ENCODE assay signal across 27 mouse cellular contexts in genomic region chr13:47154866-47155265, GRCm38 (mm10). TPM values are rescaled to one million over a fixed set of nuclear protein-coding genes. Genes with fewer than 3 reads are reported as not detected.
DNase-seq lines count a peak whose midpoint lies in the region; ATAC-seq and TF ChIP-seq lines count a peak whose summit lies in the region.
"Had no signal": no experiment of that assay in that cellular context is flagged by ENCODE, and none has a peak within 500 bp of the region (broad histone marks: within the 10 kb centered on the region; RNA-seq: fewer than 3 reads in every experiment).

No protein-coding gene starts in this region.

- DNase-seq in heart, adult 8-10 months (ENCODE audit: low spot score): peak; percentile 12
- no peak for DNase-seq in heart, embryonic 10.5 days (ENCODE audit: low spot score)
- no peak for DNase-seq in midbrain, embryonic 10.5 days (ENCODE audit: low spot score)
- no peak for DNase-seq in midbrain, embryonic 14.5 days
- DNase-seq in right cerebral cortex, postnatal 14 days: no peak
- no peak for DNase-seq in thymus, adult 2 months
- DNase-seq: adrenal gland, postnatal 10 days; B cell, adult 2 months; cerebellum, adult 8-10 months; cerebellum, postnatal 36 days; embryo, embryonic 11 days; forebrain, postnatal 0 days; heart, postnatal 14 days; kidney, adult 18-20 months; lung, adult 18-20 months; lung, postnatal 10 days; thymus, postnatal 36 days had no signal

- H3K9ac ChIP-seq in midbrain, embryonic 14.5 days (replicated peaks; ENCODE audit: low read length): no peak overlapping the region
- no peak overlapping the region for H3K9ac ChIP-seq in limb, embryonic 15.5 days
- H3K9ac ChIP-seq: embryonic facial prominence, embryonic 15.5 days; forebrain, postnatal 0 days; heart, embryonic 12.5 days; hindbrain, embryonic 13.5 days; stomach, embryonic 15.5 days had no signal

- no peak overlapping the region for H3K27ac ChIP-seq in heart, embryonic 10.5 days
- H3K27ac ChIP-seq in midbrain, embryonic 10.5 days (replicated peaks): peak overlapping the region; percentile 50; the same call in 1 of the 2 replicates
- no peak overlapping the region for H3K27ac ChIP-seq in midbrain, embryonic 14.5 days (replicated peaks; ENCODE audit: low read depth, low read length)
- 0 out of 2 replicates have a peak overlapping the region, but pooled peaks have one; percentile 22 for H3K27ac ChIP-seq in limb, embryonic 15.5 days
- H3K27ac ChIP-seq in thymus, adult 2 months (ENCODE audit: control insufficient read depth, insufficient read depth, low read length): no peak overlapping the region
- H3K27ac ChIP-seq: embryonic facial prominence, embryonic 15.5 days; hindbrain, embryonic 13.5 days; stomach, embryonic 15.5 days had no signal

- TF ChIP-seq POLR2A in thymus, adult 2 months (IDR thresholded peaks at IDR 0.05; ENCODE audit: control insufficient read depth, extremely low read depth, insufficient read depth, low read length, poor library complexity): no peak

- H3K36me3 ChIP-seq in heart, embryonic 10.5 days: no peaks in the 10 kb centered on the region
- no peaks in the 10 kb centered on the region for H3K36me3 ChIP-seq in midbrain, embryonic 10.5 days
- no peaks in the 10 kb centered on the region for H3K36me3 ChIP-seq in midbrain, embryonic 14.5 days (ENCODE audit: control insufficient read depth, insufficient read depth, low read length)
- no peaks in the 10 kb centered on the region for H3K36me3 ChIP-seq in limb, embryonic 15.5 days
- no peaks in the 10 kb centered on the region for H3K36me3 ChIP-seq in thymus, adult 2 months (ENCODE audit: control insufficient read depth, insufficient read depth, low read length)
- H3K36me3 ChIP-seq: embryonic facial prominence, embryonic 15.5 days; heart, embryonic 12.5 days; hindbrain, embryonic 13.5 days; stomach, embryonic 15.5 days had no signal

- WGBS in heart, embryonic 10.5 days: 86% methylated on average over 4 of the region's 4 CpGs
- WGBS in midbrain, embryonic 10.5 days: 78% methylated on average over 4 of the region's 4 CpGs
- WGBS in midbrain, embryonic 14.5 days: 75% methylated on average over 4 of the region's 4 CpGs
- WGBS in limb, embryonic 15.5 days: 54% methylated on average over 4 of the region's 4 CpGs
- 95% methylated on average over 4 of the region's 4 CpGs for WGBS in thymus, adult 2 months

- no peak overlapping the region for H3K4me3 ChIP-seq in heart, embryonic 10.5 days
- no peak overlapping the region for H3K4me3 ChIP-seq in midbrain, embryonic 10.5 days
- H3K4me3 ChIP-seq in midbrain, embryonic 14.5 days (replicated peaks; ENCODE audit: low read depth, low read length): no peak overlapping the region
- no peak overlapping the region for H3K4me3 ChIP-seq in limb, embryonic 15.5 days
- H3K4me3 ChIP-seq in thymus, adult 2 months (ENCODE audit: control insufficient read depth, insufficient read depth, low read length): no peak overlapping the region
- H3K4me3 ChIP-seq: embryonic facial prominence, embryonic 15.5 days; heart, embryonic 12.5 days; hindbrain, embryonic 13.5 days; stomach, embryonic 15.5 days had no signal

- no peaks in the 10 kb centered on the region for H3K27me3 ChIP-seq in heart, embryonic 10.5 days (ENCODE audit: insufficient read depth, poor library complexity, severe bottlenecking)
- H3K27me3 ChIP-seq in midbrain, embryonic 10.5 days (ENCODE audit: low read depth, poor library complexity, severe bottlenecking): no peaks in the 10 kb centered on the region
- no peaks in the 10 kb centered on the region for H3K27me3 ChIP-seq in midbrain, embryonic 14.5 days (ENCODE audit: control insufficient read depth, insufficient read depth, low read length)
- no peaks in the 10 kb centered on the region for H3K27me3 ChIP-seq in limb, embryonic 15.5 days
- no peaks in the 10 kb centered on the region for H3K27me3 ChIP-seq in thymus, adult 2 months (ENCODE audit: control insufficient read depth, insufficient read depth, low read length)
- H3K27me3 ChIP-seq: CH12.LX; embryonic facial prominence, embryonic 15.5 days; heart, embryonic 12.5 days; hindbrain, embryonic 13.5 days; stomach, embryonic 15.5 days had no signal

- 0 out of 2 replicates have a peak, but pooled peaks cover 3% of the 10 kb centered on the region for H3K4me1 ChIP-seq in heart, embryonic 10.5 days
- peaks cover 15% of the 10 kb centered on the region for H3K4me1 ChIP-seq in midbrain, embryonic 10.5 days
- no peaks in the 10 kb centered on the region; the same call in 1 of the 2 replicates for H3K4me1 ChIP-seq in midbrain, embryonic 14.5 days (ENCODE audit: control insufficient read depth, insufficient read depth, low read length)
- peaks cover 15% of the 10 kb centered on the region for H3K4me1 ChIP-seq in limb, embryonic 15.5 days
- H3K4me1 ChIP-seq in thymus, adult 2 months (replicated peaks; ENCODE audit: control insufficient read depth, insufficient read depth, low read length): no peaks in the 10 kb centered on the region; the same call in 1 of the 2 replicates
- H3K4me1 ChIP-seq: heart, embryonic 12.5 days; hindbrain, embryonic 13.5 days; stomach, embryonic 15.5 days had no signal

- H3K9me3 ChIP-seq in heart, embryonic 10.5 days: no peaks in the 10 kb centered on the region
- no peaks in the 10 kb centered on the region for H3K9me3 ChIP-seq in midbrain, embryonic 10.5 days (replicated peaks)
- H3K9me3 ChIP-seq in midbrain, embryonic 14.5 days (ENCODE audit: control insufficient read depth, low read length): no peaks in the 10 kb centered on the region
- H3K9me3 ChIP-seq in limb, embryonic 15.5 days: no peaks in the 10 kb centered on the region
- H3K9me3 ChIP-seq: embryonic facial prominence, embryonic 15.5 days; G1E; heart, embryonic 12.5 days; hindbrain, embryonic 13.5 days; stomach, embryonic 15.5 days had no signal

- no peak overlapping the region for H3K4me2 ChIP-seq in midbrain, embryonic 14.5 days (ENCODE audit: low read length)
- H3K4me2 ChIP-seq in limb, embryonic 15.5 days: no peak overlapping the region
- H3K4me2 ChIP-seq: embryonic facial prominence, embryonic 15.5 days; heart, embryonic 12.5 days; hindbrain, embryonic 13.5 days; midbrain, embryonic 11.5 days; stomach, embryonic 15.5 days had no signal

- ATAC-seq in midbrain, embryonic 14.5 days (ENCODE audit: low FRiP score, low TSS enrichment): no peak
- no peak for ATAC-seq in limb, embryonic 15.5 days (ENCODE audit: insufficient number of reproducible peaks, low FRiP score, low TSS enrichment, low read depth)
- ATAC-seq: activated CD4-positive, CD25-positive, alpha-beta regulatory T cell, adult 4 months; forebrain, postnatal 0 days; inflammation-experienced regulatory T-cells, adult 6 months had no signal

- TF ChIP-seq CTCF in thymus, adult 2 months (IDR thresholded peaks at IDR 0.05; ENCODE audit: borderline replicate concordance, control insufficient read depth, extremely low read depth, insufficient read depth, low read length, poor library complexity): no peak

RNA-seq across cellular contexts. Expression of gene Rnf144b, which starts 32.4 kb away (rescaled TPM):
- 10 to 100 TPM; 21.8 to 26.8 (median 26.2) TPM for total RNA-seq in heart, adult 8-10 months (2022)
- polyA plus RNA-seq in heart, embryonic 10.5 days (2016; fragmentation: Nextera tagmentation; extraction: Ambion mirVana): 0.98 and 1.6 TPM in 2 replicates
- polyA plus RNA-seq in midbrain, embryonic 10.5 days (2016; fragmentation: Nextera tagmentation; extraction: Ambion mirVana): 0.59 and 0.75 TPM in 2 replicates
- polyA plus RNA-seq in midbrain, embryonic 14.5 days (2014; fragmentation: Nextera tagmentation; extraction: Ambion mirVana): 0.67 and 1.1 TPM in 2 replicates
- 3.9 and 4.4 TPM in 2 replicates for polyA plus RNA-seq in limb, embryonic 15.5 days (2015; fragmentation: Nextera tagmentation; extraction: Ambion mirVana)
- 5.1 and 5.4 TPM in 2 replicates for polyA plus RNA-seq in thymus, adult 2 months (2012; rRNA removed)
- total RNA-seq: CH12.LX had no signal

RNA-seq across cellular contexts. Expression of gene Dek, which starts 48.9 kb away (rescaled TPM):
- total RNA-seq in heart, adult 8-10 months (2022): 10 to 100 TPM; 30.1 to 39.9 (median 31.9) TPM
- 167 and 249 TPM in 2 replicates for polyA plus RNA-seq in heart, embryonic 10.5 days (2016; fragmentation: Nextera tagmentation; extraction: Ambion mirVana)
- 346 and 382 TPM in 2 replicates for polyA plus RNA-seq in midbrain, embryonic 10.5 days (2016; fragmentation: Nextera tagmentation; extraction: Ambion mirVana)
- 105 and 115 TPM in 2 replicates for polyA plus RNA-seq in midbrain, embryonic 14.5 days (2014; fragmentation: Nextera tagmentation; extraction: Ambion mirVana)
- polyA plus RNA-seq in limb, embryonic 15.5 days (2015; fragmentation: Nextera tagmentation; extraction: Ambion mirVana): 236 and 267 TPM in 2 replicates
- polyA plus RNA-seq in thymus, adult 2 months (2012; rRNA removed): 50.4 and 109 TPM in 2 replicates

Comparison
In these comparisons a context has a peak if more than half of its experiments do, and no peak if none do; other contexts are left out.
1. H3K27ac ChIP-seq: peak in midbrain, embryonic 10.5 days (single experiment) and limb, embryonic 15.5 days (single experiment); none in heart, embryonic 10.5 days (single experiment), midbrain, embryonic 14.5 days (single experiment) and thymus, adult 2 months (single experiment).